Mouse (Mus musculus) embryonic facial prominence, embryonic 14.5 days (tissue): ENCODE data around the gene Git1. TPM values are rescaled to one million over a fixed set of nuclear protein-coding genes. Genes with fewer than 3 reads are reported as not detected.

Source experiments
- ATAC-seq: fragments of 200-750 bp; cut with Nextera tagmentation; 2 replicates; pipeline ENCODE4 v1.8.0; 2017; ENCODE audit warnings: low read depth, moderate number of reproducible peaks, moderate TSS enrichment
- DNase-seq: peaks from one replicate; pipeline ENCODE4 v3.0.0-alpha.2; 2015; ENCODE audit warnings: low spot score
- H3K27ac ChIP-seq: fragments of 300-500 bp; sonication (generic); replicated peaks from 2 replicates; pipeline ENCODE4 v1.5.1; 2014; ENCODE audit warnings: low read depth, mild to moderate bottlenecking, low read length, moderate library complexity
- H3K27me3 ChIP-seq: fragments of 300-500 bp; sonication (generic); replicated peaks from 2 replicates; pipeline ENCODE4 v1.6.1; 2014; ENCODE audit warnings: low read length; ENCODE audit not compliant: control insufficient read depth, insufficient read depth
- H3K36me3 ChIP-seq: fragments of 300-500 bp; sonication (generic); 2 replicates; pipeline ENCODE4 v1.6.1; 2014; ENCODE audit warnings: low read length, mixed read lengths; ENCODE audit not compliant: control insufficient read depth, insufficient read depth
- H3K4me1 ChIP-seq: fragments of 300-500 bp; sonication (generic); 2 replicates; pipeline ENCODE4 v1.6.1; 2014; ENCODE audit warnings: antibody characterized with exemption, low read length; ENCODE audit not compliant: control insufficient read depth, insufficient read depth
- H3K4me2 ChIP-seq: fragments of 300-500 bp; sonication (generic); 2 replicates; pipeline ENCODE4 v1.6.1; 2014; ENCODE audit warnings: low read depth, mild to moderate bottlenecking, low read length, moderate library complexity, mixed read lengths
- H3K4me3 ChIP-seq: fragments of 300-500 bp; sonication (generic); 2 replicates; pipeline ENCODE4 v1.5.1; 2014; ENCODE audit warnings: low read depth, mild to moderate bottlenecking, low read length
- H3K9ac ChIP-seq: fragments of 300-500 bp; sonication (generic); 2 replicates; pipeline ENCODE4 v1.6.1; 2014; ENCODE audit warnings: low read depth, mild to moderate bottlenecking, low read length, moderate library complexity, mixed read lengths
- H3K9me3 ChIP-seq: fragments of 300-500 bp; sonication (generic); 2 replicates; pipeline ENCODE4 v1.6.1; 2016; ENCODE audit warnings: low read length; ENCODE audit not compliant: control insufficient read depth
- WGBS: fragments of 180-500 bp; shearing (Covaris S2); extraction: QIAGEN DNeasy Blood & Tissue Kit; methylation state at CpG from one replicate; pipeline ENCODE4 v1.1.7; 2014; 5-methylcytosine and 5-hydroxymethylcytosine counted together
- polyA plus RNA-seq: library from polyadenylated mRNA; unstranded; fragments of >200 nt; fragmentation: Nextera tagmentation; extraction: Ambion mirVana; gene quantifications from 2 replicates; pipeline ENCODE4 v1.2.1, GENCODE M21; 2014

The Git1 gene
- polyA plus RNA-seq, 1 experiment from 2014 or later: 15.1 TPM

- H3K27ac ChIP-seq: no peak overlapping the region
- H3K4me1 ChIP-seq: 0 out of 2 replicates have a peak, but pooled peaks cover 3% of the 10 kb centered on the region
- no peak overlapping the region for H3K9ac ChIP-seq
- DNase-seq (peak; percentile 84), ATAC-seq (no peak)
- peaks cover 68% of the 10 kb centered on the region for H3K36me3 ChIP-seq
- no peak overlapping the region for H3K4me2 ChIP-seq
- H3K4me3 ChIP-seq: no peak overlapping the region
- no peaks in the 10 kb centered on the region for H3K9me3 ChIP-seq
- no peaks in the 10 kb centered on the region for H3K27me3 ChIP-seq
- WGBS: 21% methylated on average over 5 of the region's 5 CpGs
Measured at GRCm38 (mm10) chr11:77501392-77501791, 8.0 kb downstream of the Git1 start.

DNA sequence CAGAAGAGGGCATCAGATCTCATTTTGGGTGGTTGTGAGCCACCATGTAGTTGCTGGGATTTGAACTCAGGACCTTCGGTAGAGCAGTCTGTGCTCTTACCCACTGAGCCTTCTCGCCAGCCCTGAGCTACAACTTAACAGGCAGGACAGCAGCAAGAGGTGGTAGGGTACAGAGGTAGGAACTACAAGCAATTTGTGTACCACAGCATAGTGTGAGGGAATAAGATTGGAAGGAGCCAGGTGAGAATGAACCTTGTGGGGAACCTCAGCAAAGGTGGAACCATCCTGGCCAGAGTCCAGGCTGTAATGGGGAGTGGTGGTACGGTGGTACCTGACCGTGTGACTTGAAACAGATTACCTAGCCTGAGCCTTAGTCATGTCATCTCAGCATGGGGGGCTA, 8.6 kb downstream of the Git1 start:
- peaks cover 74% of the 10 kb centered on the region for H3K36me3 ChIP-seq

DNA sequence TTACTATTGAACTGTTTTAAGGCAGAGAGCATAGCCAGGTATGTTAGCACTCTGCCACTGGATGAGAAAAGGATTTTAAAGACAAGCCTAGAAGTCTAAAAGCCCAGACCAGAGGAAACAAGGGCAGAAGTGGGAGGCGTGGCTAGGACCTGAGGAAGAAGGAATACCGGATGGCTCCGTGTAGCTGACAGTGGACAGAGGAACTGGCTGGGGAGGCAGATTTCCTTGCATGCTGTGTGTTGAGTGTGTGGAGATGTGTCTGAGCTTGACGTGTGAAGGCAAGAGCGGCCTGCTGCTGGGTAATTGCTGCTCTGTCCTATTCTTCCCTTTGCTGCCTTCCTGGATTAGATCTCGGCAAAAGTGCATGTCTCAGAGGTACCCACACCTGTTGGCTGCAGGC, 9.1 kb downstream of the Git1 start:
- H3K36me3 ChIP-seq: peaks cover 79% of the 10 kb centered on the region
- no peaks in the 10 kb centered on the region for H3K27me3 ChIP-seq
- no peak overlapping the region for H3K4me2 ChIP-seq
- 81% methylated on average over 6 of the region's 6 CpGs for WGBS
- no peak overlapping the region for H3K27ac ChIP-seq
- DNase-seq (no peak), ATAC-seq (no peak)
- H3K9ac ChIP-seq: no peak overlapping the region
- H3K4me3 ChIP-seq: no peak overlapping the region
- H3K4me1 ChIP-seq: no peaks in the 10 kb centered on the region
- H3K9me3 ChIP-seq: no peaks in the 10 kb centered on the region

More for the DNA sequence above, 8.6 kb downstream of the Git1 start:
- no peaks in the 10 kb centered on the region for H3K27me3 ChIP-seq
- DNase-seq: no peak
- H3K4me3 ChIP-seq: no peak overlapping the region
- ATAC-seq: no peak
- no peak overlapping the region for H3K4me2 ChIP-seq
- WGBS: 91% methylated on average over 4 of the region's 4 CpGs
- H3K27ac ChIP-seq: no peak overlapping the region
- 0 out of 2 replicates have a peak, but pooled peaks cover 3% of the 10 kb centered on the region for H3K4me1 ChIP-seq
- no peaks in the 10 kb centered on the region for H3K9me3 ChIP-seq
- H3K9ac ChIP-seq: no peak overlapping the region

- WGBS: 47% methylated on average over 3 of the region's 3 CpGs
Measured at GRCm38 (mm10) chr11:77503511-77503910, 10.1 kb downstream of the Git1 start.

GRCm38 (mm10) chr11:77504377-77504776, 11.0 kb downstream of the Git1 start:
- Histone ChIP-seq H3K9me3 (no peaks in the 10 kb centered on the region), H3K9ac (0 out of 2 replicates have a peak overlapping the region, but pooled peaks have one; percentile 8), H3K4me1 (peaks cover 7% of the 10 kb centered on the region), H3K4me3 (no peak overlapping the region), H3K4me2 (no peak overlapping the region), H3K27ac (no peak overlapping the region), H3K27me3 (no peaks in the 10 kb centered on the region), H3K36me3 (peaks cover 89% of the 10 kb centered on the region)
- no peak for ATAC-seq
- WGBS: 92% methylated on average over 19 of the region's 19 CpGs
- no peak for DNase-seq

More at GRCm38 (mm10) chr11:77503511-77503910, 10.1 kb downstream of the Git1 start:
- ATAC-seq (peak; percentile 10; the same call in 1 of the 2 replicates), DNase-seq (peak; percentile 47)
- peaks cover 4% of the 10 kb centered on the region for H3K4me1 ChIP-seq
- no peak overlapping the region for H3K9ac ChIP-seq
- H3K4me2 ChIP-seq: no peak overlapping the region
- no peak overlapping the region for H3K4me3 ChIP-seq
- peaks cover 84% of the 10 kb centered on the region for H3K36me3 ChIP-seq
- H3K27me3 ChIP-seq: no peaks in the 10 kb centered on the region
- H3K27ac ChIP-seq: peak overlapping the region; percentile 33
- no peaks in the 10 kb centered on the region for H3K9me3 ChIP-seq

GRCm38 (mm10) chr11:77505291-77505980, 12.1 kb downstream of the Git1 start:
- no peak for ATAC-seq

DNA sequence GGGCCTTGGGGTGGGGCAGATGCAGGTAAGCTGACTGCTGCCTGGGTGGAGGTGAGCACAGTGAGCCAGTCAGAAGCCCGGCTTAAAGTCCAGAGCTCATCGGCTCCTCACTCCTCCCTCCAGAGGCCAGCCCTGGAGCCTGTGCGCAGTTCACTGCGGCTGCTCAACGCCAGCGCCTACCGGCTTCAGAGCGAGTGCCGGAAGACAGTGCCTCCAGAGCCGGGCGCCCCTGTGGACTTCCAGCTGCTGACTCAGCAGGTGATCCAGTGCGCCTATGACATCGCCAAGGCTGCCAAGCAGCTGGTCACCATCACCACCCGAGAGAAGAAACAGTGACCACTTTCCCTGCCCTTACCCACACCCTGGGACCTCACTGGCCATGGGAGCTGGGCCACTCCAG, 12.9 kb downstream of the Git1 start:
- Histone ChIP-seq H3K27ac (no peak overlapping the region), H3K36me3 (peaks cover 70% of the 10 kb centered on the region), H3K9ac (no peak overlapping the region), H3K27me3 (no peaks in the 10 kb centered on the region), H3K4me2 (no peak overlapping the region), H3K4me3 (no peak overlapping the region), H3K9me3 (no peaks in the 10 kb centered on the region), H3K4me1 (peaks cover 7% of the 10 kb centered on the region)
- ATAC-seq (no peak), DNase-seq (no peak)
- WGBS: 80% methylated on average over 4 of the region's 14 CpGs

More at GRCm38 (mm10) chr11:77505291-77505980, 12.1 kb downstream of the Git1 start:
- H3K4me3 ChIP-seq: no peak overlapping the region
- H3K36me3 ChIP-seq: peaks cover 78% of the 10 kb centered on the region
- H3K4me1 ChIP-seq: peaks cover 7% of the 10 kb centered on the region
- H3K27ac ChIP-seq: no peak overlapping the region
- H3K27me3 ChIP-seq: no peaks in the 10 kb centered on the region
- H3K9me3 ChIP-seq: no peaks in the 10 kb centered on the region
- H3K9ac ChIP-seq: no peak overlapping the region
- H3K4me2 ChIP-seq: no peak overlapping the region
- WGBS: 87% methylated on average over 22 of the region's 22 CpGs
- no peak for DNase-seq

GRCm38 (mm10) chr11:77506941-77507340, 13.6 kb downstream of the Git1 start:
- Histone ChIP-seq H3K9me3 (no peaks in the 10 kb centered on the region), H3K27ac (0 out of 2 replicates have a peak overlapping the region, but pooled peaks have one; percentile 48), H3K36me3 (peaks cover 68% of the 10 kb centered on the region), H3K4me1 (peaks cover 11% of the 10 kb centered on the region), H3K4me2 (no peak overlapping the region), H3K9ac (no peak overlapping the region), H3K4me3 (no peak overlapping the region), H3K27me3 (no peaks in the 10 kb centered on the region)
- WGBS: 74% methylated on average over 6 of the region's 6 CpGs
- ATAC-seq (no peak), DNase-seq (no peak)

DNA sequence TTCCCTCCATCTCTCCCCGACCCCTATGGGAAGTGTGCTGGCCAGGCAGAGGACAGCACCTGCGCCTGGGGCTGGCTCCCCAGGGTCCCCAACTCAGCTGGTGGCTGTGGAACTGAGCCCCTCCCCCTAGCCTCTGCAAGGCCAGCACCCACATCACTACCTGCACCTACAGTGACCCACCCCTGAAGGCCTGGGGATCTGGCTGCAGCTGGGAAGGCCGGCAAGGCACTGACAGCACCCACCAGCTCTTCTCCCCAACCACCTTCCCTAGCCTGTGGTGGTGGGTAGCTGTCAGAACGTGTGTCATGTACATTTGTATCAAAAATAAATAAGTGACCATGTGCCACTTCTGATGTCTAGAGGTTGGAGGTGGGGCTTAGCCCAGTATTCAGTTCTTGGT, 14.1 kb downstream of the Git1 start:
- no peak overlapping the region for H3K4me2 ChIP-seq
- no peak for DNase-seq
- no peak overlapping the region for H3K27ac ChIP-seq
- ATAC-seq: 0 out of 2 replicates have a peak, but pooled peaks have one; percentile 3
- no peaks in the 10 kb centered on the region for H3K27me3 ChIP-seq
- H3K9me3 ChIP-seq: no peaks in the 10 kb centered on the region
- 69% methylated on average over 4 of the region's 4 CpGs for WGBS
- no peak overlapping the region for H3K4me3 ChIP-seq
- no peak overlapping the region for H3K9ac ChIP-seq
- H3K4me1 ChIP-seq: peaks cover 16% of the 10 kb centered on the region
- peaks cover 63% of the 10 kb centered on the region for H3K36me3 ChIP-seq
